Mouse (Mus musculus) kidney, postnatal 4 days (tissue): ENCODE data around the gene Atxn7l1.

Experiments
- DNase-seq, 2 experiments: peaks; one replicate each; pipeline ENCODE4 v3.0.0; 2021; ENCODE audit warnings: mixed read lengths in 2 of 2

Gene Atxn7l1

DNA sequence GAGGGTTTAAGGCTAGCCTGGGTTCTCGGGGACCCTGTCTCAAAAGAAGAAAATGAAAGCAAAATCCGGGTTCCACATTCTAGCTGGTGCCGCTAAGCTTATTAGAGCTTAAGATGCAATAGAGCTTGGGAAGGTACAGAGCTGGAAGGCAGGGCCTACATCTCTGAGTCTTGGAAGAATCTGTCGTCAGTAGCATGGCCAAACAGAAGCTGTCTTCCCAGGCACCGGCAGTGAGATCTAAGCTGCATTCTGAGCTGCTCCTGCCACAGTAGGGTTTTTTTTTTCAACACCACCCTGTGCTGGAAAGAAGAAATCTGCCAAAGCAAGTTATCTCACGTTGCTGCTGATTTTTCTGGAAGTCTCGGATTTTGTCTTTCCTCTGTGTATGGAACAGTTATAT, 129.9 kb downstream of the Atxn7l1 start:
- no peak for DNase-seq

DNA sequence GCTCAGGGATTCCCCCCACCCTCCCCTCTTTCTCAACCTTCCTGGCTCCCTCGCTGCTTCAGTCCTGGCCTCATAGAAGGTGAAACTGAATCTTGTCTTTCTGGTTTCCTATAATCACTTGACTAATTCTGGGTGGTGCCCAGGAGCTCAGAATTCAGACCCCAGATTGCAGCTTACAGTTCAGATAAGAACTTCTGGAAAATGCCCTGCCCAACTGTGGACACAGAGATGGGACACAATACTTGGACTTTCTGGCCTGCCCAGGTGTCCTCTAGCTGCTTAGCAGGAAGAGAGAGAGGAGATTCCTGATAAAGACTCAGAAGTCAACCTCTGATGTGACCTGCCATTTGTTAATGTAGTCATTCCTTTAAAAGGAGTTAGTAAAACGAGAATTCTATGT, 131.7 kb downstream of the Atxn7l1 start:
- DNase-seq = no peak

DNA sequence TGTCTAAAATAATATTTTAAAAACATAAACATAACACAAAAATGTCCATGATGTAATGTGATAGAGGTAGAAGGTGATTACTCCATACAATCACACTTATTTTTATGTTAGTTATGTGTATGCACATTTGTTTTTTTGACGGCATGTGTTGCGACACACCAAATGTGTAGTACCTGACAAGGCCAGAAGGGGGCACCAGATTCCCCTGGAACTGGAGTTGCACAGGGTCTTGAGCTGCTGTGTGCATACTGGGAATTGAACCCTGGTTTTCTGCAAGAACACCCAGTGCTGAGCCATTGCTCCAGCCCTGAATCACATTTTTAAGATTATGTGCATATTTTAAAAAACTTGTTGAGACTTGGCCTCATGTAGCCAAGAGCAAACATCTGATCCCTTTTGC, 133.3 kb downstream of the Atxn7l1 start:
- peak; percentile 81 for DNase-seq

DNA sequence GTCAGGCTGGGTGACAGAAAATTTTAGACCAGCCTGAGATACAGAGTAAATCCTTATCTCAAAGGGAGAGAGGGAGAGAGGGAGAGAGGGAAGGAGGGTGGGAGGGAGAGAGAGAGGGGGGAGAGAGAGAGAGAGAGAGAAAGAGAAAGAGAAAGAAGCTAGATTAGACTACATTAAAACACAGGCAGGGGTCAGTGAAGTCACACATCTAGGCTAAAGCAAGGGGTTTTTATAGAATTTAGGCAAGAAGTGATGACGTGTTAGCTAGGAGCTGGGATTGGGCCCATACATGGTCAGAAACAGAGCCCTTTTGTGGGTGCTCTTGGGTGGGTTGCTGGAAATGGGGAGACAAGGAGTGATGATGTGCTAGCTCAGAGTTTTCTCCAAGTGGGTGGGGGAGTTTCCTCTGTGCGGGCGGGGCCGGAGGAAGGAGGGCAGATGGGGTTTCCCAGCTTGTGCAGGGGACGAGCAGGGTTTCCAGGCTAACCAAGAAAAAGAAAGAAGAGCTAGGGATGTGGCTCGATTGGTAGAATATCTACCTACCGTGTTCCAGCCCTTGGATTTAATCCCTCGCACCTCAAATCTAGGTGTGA, 136.9 kb downstream of the Atxn7l1 start:
- no peak for DNase-seq

DNA sequence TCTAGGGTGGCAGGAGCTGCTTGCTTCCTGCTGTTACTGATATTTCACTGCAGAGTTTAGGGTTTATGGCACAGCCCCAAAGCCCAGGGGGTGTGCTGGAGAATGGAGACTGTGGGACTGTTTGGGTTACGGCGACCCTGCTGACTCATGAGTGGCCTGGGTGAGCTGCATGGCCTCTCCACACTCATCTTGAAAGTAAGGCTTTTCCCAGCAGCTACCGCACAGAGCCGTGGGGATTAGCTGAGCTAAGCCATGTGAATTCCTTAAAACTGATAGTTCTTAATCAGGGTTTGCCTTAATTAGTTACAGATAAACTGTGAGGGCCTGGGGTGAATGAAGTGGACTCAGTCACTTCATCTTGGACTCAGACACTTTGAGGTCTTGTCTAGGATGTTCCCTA, 137.9 kb downstream of the Atxn7l1 start:
- DNase-seq = no peak

DNA sequence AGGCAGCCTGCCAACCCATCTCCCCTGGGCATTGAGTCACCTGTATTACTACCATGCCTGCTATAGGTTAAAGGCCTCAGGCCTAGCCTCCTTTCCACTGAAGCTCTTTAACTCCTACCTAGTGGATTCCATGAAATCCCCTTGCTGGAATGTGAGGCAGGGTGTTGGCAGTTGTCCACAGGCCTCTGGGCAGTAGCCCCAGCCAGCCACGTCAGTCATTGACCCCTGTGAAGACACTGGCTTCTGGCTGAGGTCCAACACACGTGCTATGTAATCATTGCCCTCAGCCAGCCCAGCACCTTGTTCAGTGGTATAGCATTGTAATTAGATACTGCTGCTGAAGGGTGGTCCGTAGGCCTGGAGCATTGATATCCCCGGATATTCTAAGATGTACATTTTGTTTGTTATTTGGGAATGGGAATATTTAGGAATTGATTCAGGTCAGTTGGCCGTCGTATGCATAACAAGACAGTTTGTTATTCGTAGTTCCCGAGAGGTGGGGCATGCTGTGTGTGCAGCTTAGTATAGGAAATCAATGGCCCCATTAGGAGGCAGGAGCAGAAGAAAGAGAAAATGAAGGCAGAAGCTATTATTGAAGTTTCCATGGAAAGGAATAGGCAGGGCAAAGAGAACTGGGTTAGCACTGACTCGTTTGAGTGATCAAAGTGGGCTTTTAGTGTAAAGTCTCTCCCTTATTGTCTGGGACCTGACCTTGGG, 138.6 kb downstream of the Atxn7l1 start:
- DNase-seq = peak; percentile 77 to 87

DNA sequence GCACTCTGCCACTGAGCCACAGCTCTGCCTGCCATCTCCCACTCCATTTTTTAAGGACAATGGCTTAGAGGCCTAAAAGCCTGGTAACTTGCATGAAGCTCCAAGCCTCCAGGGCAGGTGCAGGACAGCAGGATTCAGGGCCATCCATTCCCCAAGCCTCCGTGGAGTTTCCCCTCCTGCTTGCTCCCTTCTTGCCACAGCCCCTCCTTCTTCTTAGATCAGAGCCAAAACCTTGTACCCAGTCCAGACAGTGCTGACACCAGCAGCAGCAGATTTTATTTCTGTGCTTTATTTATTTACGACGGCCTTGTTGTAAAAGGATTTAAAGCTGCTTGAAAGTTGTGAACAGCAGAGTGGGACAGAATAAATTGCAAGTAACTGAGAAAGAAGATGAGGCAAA, 140.2 kb downstream of the Atxn7l1 start:
- DNase-seq = no peak

DNA sequence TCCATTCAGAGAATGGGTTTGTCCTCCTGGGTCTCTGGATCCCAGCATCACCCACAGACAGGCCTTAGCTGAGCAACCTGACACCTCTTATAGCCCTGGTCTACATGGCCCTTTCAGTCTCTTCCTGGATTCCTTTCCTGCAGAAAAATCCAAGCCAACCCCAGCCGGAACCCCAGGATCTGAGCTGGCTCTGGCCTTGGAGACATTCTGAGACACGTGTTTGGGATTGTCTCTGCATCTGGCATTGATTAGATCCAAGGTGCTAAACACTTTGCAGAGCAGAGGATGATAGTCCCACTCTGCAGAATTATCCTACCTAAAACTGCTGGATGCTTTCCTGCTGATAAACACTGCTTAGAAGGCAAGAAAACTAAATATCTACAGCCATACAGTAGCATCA, 141.3 kb downstream of the Atxn7l1 start:
- no peak for DNase-seq

DNA sequence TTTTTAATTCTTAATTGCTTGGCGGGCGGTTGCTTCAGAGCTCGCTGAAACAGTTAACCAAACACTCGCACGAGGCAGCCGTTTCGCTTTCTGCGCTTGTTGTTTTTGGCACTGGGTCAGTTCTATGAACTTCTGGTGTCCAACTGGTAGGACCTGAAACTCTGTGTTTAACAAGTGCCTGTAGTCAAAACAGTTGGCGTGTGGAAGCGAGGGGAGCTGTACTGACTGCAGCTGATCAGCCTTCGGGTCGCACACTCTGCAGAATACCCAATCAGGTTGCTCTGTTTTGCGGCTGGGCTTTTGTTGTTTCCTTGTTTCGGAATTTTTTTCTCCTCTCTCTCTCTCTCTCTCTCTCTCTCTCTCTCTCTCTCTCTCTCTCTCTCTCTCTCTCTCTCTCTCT, 154.6 kb downstream of the Atxn7l1 start:
- peak; percentile 70 to 79 for DNase-seq

DNA sequence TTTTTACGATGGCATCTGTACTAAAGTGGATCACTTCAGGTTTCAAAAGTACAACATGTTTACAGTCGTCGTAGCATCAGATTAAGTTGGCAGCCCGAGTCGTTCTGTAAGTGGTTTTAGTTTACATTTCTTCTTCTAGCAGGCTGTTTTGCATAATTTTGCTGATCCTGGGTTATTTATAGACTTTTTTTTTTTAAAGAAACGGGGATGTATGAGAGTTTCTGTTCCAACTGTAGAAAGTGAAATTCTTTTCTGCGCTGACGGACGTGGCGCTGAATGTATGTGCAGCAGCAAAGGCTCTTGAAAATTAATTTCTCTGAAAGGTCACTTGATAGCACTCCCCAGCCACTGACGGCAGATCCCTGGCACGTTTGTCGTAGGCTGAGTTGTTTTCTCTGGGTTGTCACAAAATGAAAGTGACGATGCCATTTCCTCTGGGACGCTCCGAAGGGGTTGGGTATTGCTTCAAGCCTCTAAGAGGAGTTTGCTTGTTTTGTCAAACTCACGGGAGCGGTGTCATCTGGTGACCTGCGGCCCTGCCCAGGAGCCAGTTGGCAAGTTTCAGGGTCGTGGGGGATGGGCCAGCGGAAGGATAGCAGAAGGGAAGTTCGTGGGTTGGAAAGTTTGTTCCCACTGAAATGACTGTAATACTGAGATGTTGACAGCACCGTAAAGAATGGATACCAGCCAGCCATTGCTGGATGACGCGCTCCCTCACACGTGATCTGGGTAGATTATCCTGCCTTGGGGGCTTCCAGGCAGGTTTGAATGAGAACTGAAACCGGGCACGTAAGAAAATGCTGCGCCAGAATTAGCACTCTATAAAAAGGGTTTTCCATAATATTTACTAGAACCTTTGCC, 155.3 kb downstream of the Atxn7l1 start:
- DNase-seq = peak; percentile 67 to 75

DNA sequence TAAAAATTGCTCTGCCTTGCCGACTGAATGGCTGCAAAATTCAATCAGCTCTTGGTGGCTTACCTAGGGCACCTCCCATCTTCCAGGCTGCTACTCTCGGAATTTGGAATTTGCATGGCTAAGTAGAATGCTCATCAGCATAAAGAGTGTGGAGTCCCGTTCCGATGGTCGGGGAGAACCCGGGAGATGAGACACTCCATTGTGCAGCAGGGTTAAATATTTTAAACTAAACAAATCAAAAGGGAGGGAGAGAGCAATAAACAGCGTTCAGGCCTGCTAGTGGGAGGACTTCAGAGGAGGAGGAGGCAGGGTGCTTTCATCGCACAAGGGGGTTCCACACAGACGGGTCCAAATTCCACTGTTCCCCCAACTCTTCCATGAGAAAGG, 155.9 kb downstream of the Atxn7l1 start:
- DNase-seq = peak; percentile 38 to 56

DNA sequence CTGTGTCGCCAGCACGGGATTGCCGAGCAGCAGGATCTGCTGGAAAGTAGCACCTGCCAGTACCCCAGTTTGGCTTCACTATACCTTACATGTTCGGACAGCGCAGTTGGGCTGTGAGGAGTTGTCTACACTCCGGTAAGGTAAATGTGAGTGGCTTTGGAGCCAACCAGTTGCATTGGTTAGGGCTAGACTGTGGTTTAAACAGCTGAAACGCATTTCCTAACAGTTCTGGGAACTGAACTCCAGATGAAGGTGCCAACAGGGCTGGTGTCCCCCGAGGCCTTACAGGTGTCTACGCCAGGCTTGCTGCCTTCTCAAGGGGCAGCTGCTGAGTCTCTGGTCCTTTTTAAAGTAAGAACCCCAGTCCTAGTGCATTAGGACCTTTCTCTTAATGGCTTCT, 157.6 kb downstream of the Atxn7l1 start:
- DNase-seq = no peak

DNA sequence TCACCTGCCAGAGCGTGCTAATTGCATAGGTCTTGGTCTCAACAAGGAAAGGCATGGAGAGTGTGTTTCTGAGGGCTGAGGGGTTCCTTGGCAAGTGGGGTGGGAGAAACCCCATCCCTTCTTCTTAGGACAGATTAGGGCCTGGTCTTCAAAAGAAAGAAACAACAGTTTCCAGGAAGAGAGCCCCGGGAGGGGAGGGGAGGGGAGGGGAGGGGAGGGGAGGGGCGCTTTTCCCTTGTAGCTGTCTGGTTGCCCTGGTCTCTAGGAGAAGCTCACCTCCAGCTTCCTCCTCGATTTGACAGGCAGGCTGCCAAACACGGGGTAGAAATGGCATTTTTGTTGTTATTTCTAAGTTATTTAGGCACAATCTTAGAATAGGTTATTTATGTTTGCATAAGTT, 159.0 kb downstream of the Atxn7l1 start:
- DNase-seq = no peak

DNA sequence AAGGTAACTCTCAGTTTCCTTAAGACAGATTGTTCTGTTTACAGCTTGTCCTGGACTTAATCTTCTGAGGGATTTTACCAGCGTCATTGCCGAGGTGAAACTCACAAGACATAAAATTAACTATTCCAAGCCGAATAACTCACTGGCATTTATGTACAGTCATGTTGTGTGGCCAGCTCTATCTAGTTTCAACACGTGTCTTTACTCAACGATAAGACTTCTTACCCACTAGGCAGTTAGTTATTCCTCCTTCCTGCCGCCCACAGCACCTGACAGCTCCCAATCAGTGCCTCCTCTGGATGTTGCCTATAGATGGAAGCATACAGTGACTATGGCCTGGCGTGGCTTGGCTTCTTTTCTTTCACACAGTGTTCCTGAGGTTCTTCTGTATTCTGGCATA, 161.2 kb downstream of the Atxn7l1 start:
- no peak for DNase-seq

DNA sequence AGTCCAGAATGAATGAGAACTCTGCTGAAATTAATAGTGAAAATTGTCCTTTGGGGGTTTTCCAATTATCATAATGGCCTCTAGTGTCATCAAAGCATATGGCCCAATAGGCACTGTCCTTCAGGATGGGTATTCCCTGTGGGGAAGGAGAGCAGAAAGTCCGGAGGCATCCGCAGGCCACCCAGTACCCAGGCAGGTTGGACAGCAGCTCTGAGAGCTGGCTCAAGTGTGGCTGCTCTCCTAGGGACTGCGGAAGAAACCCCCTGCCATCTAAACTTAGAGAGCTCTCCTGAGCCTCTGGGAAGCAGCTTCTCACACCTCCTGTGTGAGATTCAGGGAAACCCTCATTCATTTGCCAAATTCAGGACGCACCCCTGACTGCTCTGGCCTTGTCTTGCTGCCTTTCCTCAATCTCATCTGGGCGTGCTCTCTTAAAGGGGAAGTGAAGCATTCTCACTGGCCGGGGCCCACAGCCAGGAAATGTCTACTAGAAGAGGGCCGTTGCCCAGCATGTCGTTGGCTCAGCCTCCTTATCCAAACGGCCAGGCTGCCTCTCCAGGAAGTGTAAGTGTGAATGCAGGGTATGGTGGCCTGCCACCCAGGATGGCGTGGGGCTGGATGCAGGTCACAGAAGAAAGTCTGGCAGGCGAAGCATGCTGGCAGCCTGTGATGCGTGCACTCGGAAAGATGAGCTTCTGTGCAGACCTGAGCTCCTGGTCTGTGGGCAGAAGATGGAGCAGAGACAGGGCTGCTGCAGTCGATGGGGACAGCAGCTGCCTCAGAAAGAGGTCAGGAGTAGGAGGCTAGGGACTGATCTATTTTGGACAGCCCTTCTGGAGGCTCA, 166.6 kb downstream of the Atxn7l1 start:
- peak; percentile 62 to 73 for DNase-seq

DNA sequence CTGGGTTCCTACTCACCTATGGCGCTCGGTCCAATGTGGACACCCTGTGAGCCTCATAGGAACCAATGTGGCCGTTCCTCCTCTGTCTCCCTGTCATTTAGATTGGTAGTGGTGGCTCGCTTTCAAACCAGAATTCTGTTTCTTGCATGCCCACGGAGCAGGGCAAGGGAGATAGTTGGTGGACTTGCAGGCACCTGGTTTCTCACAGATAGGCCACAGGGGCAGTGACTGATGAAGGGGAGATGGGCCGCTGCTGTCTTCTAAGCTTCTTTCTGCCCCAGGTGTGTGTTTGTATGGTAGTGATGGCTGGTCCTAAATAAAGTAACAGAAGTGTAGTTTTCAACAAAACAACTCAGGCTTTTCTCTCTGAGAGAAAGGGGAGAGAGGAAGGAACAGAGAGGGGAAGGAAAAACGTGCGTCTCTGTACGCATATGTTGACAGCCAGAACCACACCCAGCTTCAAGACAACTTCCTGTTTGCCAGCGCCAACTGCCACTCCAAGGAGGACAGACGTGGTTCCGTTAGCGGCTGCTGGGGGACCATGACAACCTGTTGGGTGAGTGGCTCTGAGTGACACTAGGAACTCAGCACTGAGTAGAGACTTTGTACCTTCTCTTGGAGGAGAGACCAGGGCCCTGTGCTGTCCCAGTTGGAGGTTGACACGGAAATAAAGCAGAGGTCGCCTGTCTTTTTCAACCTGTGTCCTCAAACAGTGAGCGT, 167.6 kb downstream of the Atxn7l1 start:
- peak in 1 of 2 experiments; percentile 31 for DNase-seq

DNA sequence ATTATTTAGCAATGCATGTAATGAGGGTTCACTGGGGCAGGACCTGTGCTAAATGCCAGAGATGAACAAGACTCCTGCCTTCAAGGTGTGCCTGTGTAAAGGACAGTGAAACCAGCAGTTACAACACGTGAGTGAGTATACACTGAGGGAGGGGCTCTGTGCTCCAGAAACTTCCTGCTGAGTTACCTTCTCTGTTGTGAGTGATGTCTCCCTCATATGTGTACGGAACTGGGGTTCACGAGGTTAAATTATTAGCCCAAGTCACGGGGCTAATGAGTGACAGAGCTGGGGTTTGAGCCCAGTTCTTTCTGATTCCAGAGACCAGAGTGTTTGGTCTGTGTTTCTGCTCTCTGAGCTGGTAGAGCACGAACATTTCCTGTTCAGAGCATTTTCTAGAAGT, 168.3 kb downstream of the Atxn7l1 start:
- DNase-seq = no peak

DNA sequence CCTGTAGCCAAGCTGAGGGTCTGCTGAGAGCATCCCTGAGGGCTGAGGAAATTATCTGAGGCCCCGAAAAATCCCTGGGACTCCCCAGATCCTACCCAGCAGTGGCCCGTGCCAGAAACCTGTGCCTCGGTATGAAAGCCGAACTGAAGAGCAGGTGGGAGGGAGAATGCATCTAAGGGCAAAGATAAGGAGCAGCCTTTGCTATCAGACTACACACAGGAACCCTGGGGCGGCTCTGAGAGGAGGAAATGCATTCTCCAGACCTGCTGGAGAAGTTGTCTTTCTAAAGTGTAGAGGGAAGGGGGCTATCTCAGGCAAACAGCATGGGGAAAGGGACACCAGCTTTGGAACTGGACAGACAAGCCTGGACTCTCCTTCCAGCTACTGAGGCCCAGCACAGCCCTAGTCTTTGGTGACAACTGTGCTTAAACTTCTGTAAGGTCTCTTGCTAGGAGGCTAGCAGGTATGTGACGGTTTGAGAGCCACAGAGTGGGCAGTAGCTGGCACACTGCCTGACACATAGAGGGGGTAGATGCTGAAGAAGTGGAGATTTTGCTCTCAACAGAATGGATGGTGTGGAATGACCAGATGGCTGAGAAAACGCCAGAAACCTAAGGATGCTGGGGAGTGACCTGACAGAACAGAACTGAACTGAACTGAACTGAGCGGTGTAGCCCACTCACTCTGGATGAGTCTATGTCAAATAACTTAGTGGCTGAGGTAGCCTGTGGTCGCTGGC, 170.5 kb downstream of the Atxn7l1 start:
- no peak for DNase-seq

DNA sequence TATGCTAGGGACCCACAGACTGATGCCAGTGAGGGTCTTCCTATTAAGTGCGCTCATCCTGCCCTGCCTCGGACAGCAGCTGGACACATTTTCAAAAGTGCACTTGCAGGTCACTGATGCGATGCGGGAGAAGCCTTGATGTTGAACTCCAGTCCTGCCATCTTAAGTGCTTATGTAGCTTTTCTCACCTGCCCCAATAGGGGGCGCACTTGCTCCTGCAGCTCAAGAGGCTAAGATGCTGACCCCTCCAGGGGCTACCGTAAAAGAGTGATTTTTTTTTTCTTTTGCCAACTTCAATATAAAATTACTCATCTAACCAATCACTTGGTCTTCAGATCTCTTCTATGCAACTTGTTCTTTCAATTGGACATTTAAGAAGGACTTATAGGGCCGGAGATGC, 175.1 kb downstream of the Atxn7l1 start:
- DNase-seq = no peak

DNA sequence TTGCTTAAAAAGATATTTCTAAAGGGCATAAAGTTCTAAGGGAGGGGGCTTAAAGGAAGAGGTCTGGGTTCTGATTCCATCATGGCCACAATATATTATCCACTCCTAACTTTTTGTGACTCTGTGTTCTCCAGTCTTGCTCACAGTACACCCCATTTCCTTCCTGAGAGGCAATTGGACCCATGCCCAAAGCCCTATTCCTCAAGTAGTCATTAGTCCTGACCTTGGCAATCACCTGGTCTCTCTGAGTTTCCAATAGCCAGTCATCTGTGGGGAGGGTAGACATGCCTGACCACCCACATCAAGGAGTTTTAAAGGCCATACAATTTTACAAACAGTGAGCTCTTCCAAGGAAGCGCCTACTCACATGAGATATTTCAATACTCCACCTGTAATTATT, 176.3 kb downstream of the Atxn7l1 start:
- DNase-seq = no peak

DNA sequence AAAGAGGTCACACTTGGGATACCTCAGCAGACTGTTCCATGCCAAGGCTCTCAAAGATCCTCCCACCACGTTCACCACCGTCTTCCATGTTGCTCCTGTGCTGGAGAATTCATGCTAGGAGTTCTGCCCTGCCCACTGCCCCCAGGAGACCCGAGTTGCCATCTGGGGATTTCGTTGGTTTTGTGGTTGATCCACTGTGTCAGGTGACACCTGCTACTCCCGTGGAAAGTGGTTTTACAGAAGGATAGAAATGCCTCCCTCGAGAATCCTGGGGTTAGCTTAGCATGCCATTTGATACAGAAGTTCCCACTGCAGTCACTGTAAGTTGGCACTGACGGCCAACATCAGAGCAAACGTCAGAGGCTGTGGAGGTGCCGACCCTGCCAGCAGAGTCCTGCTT, 177.9 kb downstream of the Atxn7l1 start:
- DNase-seq = no peak

DNA sequence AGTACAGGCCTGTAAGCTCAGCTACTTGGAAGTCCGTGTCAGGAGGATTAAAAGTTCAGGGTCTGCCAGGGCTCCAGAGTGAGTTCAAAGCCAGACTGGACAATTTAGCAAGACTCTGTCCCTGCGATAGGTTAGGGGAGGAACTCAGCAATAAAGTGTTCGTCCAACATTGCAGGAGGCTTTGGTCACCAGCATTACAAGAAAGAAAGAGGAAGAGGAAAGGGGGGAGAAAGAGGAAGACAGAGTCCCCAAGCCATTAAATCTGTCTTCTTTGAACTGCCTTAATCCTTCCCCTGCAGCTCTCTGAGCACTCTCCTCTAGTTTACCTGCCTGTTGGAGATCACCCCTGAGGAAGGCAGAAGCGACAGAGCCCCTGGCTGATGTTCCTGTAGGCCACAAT, 184.6 kb downstream of the Atxn7l1 start:
- no peak for DNase-seq
